Mouse (Mus musculus) gastrocnemius, postnatal 4 days (tissue): ENCODE measurements around the gene Wdr89. TPM values are rescaled to one million over a fixed set of nuclear protein-coding genes. Genes with fewer than 3 reads are reported as not detected.
"Not testable (repeated sequence)": the region's sequence is repeated elsewhere in the genome, so short reads cannot be mapped to it uniquely, and the experiment has no call there.

ENCODE experiments used
- DNase-seq, 2 experiments: peaks; one replicate each; pipeline ENCODE4 v3.0.0; 2021 to 2022; ENCODE audit warnings: low spot score in 2 of 2, mixed read lengths in 2 of 2
- long read RNA-seq, 2 experiments: library from polyadenylated mRNA; stranded (forward); transcript quantifications; one replicate each; pipeline ENCODE4 v2.0.0; 2021
- total RNA-seq, 2 experiments: library from RNA; stranded (reverse); gene quantifications; 2 replicates each; pipeline ENCODE4 v1.2.3; 2021

Gene Wdr89
- 1 to 10 TPM; 3.6 to 3.9 TPM for total RNA-seq
- long read RNA-seq, experiment 1, result 0 reads
- long read RNA-seq, experiment 2, partial matches to known transcripts, result 0 of 2 reads
- long read RNA-seq, experiment 2, other reads (novel, unspliced or antisense), result 1 of 2 reads

GRCm38 (mm10) chr12:75669258-75670106 is at the start of gene Wdr89:
Gene Wdr89 (minus strand): TSS chr12:75669537.
- peak; percentile 96 to 99 for DNase-seq

GRCm38 (mm10) chr12:75713596-75713995 is 44.3 kb upstream of the Wdr89 start:
- no peak for DNase-seq

GRCm38 (mm10) chr12:75712905-75713304 is 43.6 kb upstream of the Wdr89 start:
- DNase-seq, result not testable (repeated sequence)

- DNase-seq, result no peak
Measured at GRCm38 (mm10) chr12:75710596-75711376, 41.4 kb upstream of the Wdr89 start.

GRCm38 (mm10) chr12:75709506-75709905 is 40.2 kb upstream of the Wdr89 start:
- DNase-seq, result no peak

GRCm38 (mm10) chr12:75706670-75707069 is 37.3 kb upstream of the Wdr89 start:
- DNase-seq, result no peak

GRCm38 (mm10) chr12:75702739-75703122 is 33.4 kb upstream of the Wdr89 start:
- no peak for DNase-seq

GRCm38 (mm10) chr12:75702084-75702738 is 32.9 kb upstream of the Wdr89 start:
- peak; percentile 23 to 37 for DNase-seq

GRCm38 (mm10) chr12:75701173-75702083 is 32.1 kb upstream of the Wdr89 start:
- peak; percentile 47 to 70 for DNase-seq

GRCm38 (mm10) chr12:75698692-75699091 is 29.4 kb upstream of the Wdr89 start:
- no peak for DNase-seq

- DNase-seq, result not testable (repeated sequence)
Measured at GRCm38 (mm10) chr12:75695845-75696244, 26.5 kb upstream of the Wdr89 start.

GRCm38 (mm10) chr12:75689003-75689402 is 19.7 kb upstream of the Wdr89 start:
- DNase-seq, result no peak

- DNase-seq, result no peak
Measured at GRCm38 (mm10) chr12:75687314-75687713, 18.0 kb upstream of the Wdr89 start.

GRCm38 (mm10) chr12:75684026-75684425 is 14.7 kb upstream of the Wdr89 start:
- DNase-seq, result not testable (repeated sequence)

- no peak for DNase-seq
Measured at GRCm38 (mm10) chr12:75683598-75683997, 14.3 kb upstream of the Wdr89 start.

- DNase-seq, result no peak
Measured at GRCm38 (mm10) chr12:75682842-75683241, 13.5 kb upstream of the Wdr89 start.

GRCm38 (mm10) chr12:75681101-75681500 is 11.8 kb upstream of the Wdr89 start:
- DNase-seq, result no peak

GRCm38 (mm10) chr12:75678393-75678792 is 9.1 kb upstream of the Wdr89 start:
- no peak for DNase-seq

- DNase-seq, result no peak
Measured at GRCm38 (mm10) chr12:75672630-75673029, 3.3 kb upstream of the Wdr89 start.

GRCm38 (mm10) chr12:75671759-75672315 is 2.5 kb upstream of the Wdr89 start:
- no peak for DNase-seq
